Mouse (Mus musculus): ENCODE measurements around the gene Pde4b.

GRCm38 (mm10) chr4:102421398-102421859 lies 334.1 kb downstream of the Pde4b start:
- TF ChIP-seq ZNF384 (IDR thresholded peaks at IDR 0.05; ENCODE audit: low read depth, low read length) (no peak), HCFC1 (IDR thresholded peaks at IDR 0.05; ENCODE audit: borderline replicate concordance, insufficient read depth, low read length) (no peak), ZC3H11A (IDR thresholded peaks at IDR 0.05; ENCODE audit: borderline replicate concordance, low read depth, low read length) (no peak), CHD2 (IDR thresholded peaks at IDR 0.05; ENCODE audit: low read depth, low read length) (no peak)
